Mouse (Mus musculus) lung, postnatal 0 days (tissue): ENCODE measurements at regions not wholly inside any gene's neighbourhood (a gene's known extent, or its start where the extent isn't known, plus 50 kb on each side); places are given as distances from the start of the nearest gene placed in this dataset.

Experiments
- ATAC-seq: fragments of 200-750 bp; cut with Nextera tagmentation; 2 replicates; pipeline ENCODE4 v1.8.0; 2017; ENCODE audit warnings: moderate library complexity
- DNase-seq: peaks from one replicate; pipeline ENCODE4 v3.0.0-alpha.2; 2016; ENCODE audit warnings: low spot score
- H3K27ac ChIP-seq: fragments of 300-500 bp; sonication (generic); 2 replicates; pipeline ENCODE4 v1.5.1; 2014; ENCODE audit warnings: antibody characterized with exemption, mild to moderate bottlenecking, low read length, mixed read lengths
- H3K27me3 ChIP-seq: fragments of 300-500 bp; sonication (generic); replicated peaks from 2 replicates; pipeline ENCODE4 v1.6.1; 2014; ENCODE audit warnings: low read length, mixed read lengths; ENCODE audit not compliant: insufficient read depth
- H3K36me3 ChIP-seq: fragments of 300-500 bp; sonication (generic); 2 replicates; pipeline ENCODE4 v1.6.1; 2014; ENCODE audit warnings: low read length, mixed read lengths; ENCODE audit not compliant: insufficient read depth
- H3K4me1 ChIP-seq: fragments of 300-500 bp; sonication (generic); 2 replicates; pipeline ENCODE4 v1.6.1; 2014; ENCODE audit warnings: antibody characterized with exemption, low read depth, low read length, mixed read lengths; ENCODE audit not compliant: insufficient read depth
- H3K4me2 ChIP-seq: fragments of 300-500 bp; sonication (generic); replicated peaks from 2 replicates; pipeline ENCODE4 v1.6.1; 2014; ENCODE audit warnings: low read depth, mild to moderate bottlenecking, low read length, moderate library complexity, mixed read lengths
- H3K4me3 ChIP-seq: fragments of 300-500 bp; sonication (generic); 2 replicates; pipeline ENCODE4 v1.5.1; 2014; ENCODE audit warnings: low read depth, low read length
- H3K9ac ChIP-seq: fragments of 300-500 bp; sonication (generic); replicated peaks from 2 replicates; pipeline ENCODE4 v1.6.1; 2014; ENCODE audit warnings: low read depth, mild to moderate bottlenecking
- H3K9me3 ChIP-seq: fragments of 300-500 bp; sonication (generic); 2 replicates; pipeline ENCODE4 v1.6.1; 2016; ENCODE audit warnings: low read length, mixed read lengths
- CTCF ChIP-seq: IDR thresholded peaks from 2 replicates; pipeline ENCODE4 v1.5.1; 2016; ENCODE audit warnings: antibody characterized with exemption, mild to moderate bottlenecking
- EP300 ChIP-seq: IDR thresholded peaks from 2 replicates; pipeline ENCODE4 v1.6.1; 2016; ENCODE audit warnings: antibody characterized with exemption, mild to moderate bottlenecking, control low read depth
- WGBS: fragments of 180-500 bp; shearing (Covaris S2); extraction: QIAGEN DNeasy Blood & Tissue Kit; methylation state at CpG from one replicate; pipeline ENCODE4 v1.1.7; 2014; 5-methylcytosine and 5-hydroxymethylcytosine counted together

DNA sequence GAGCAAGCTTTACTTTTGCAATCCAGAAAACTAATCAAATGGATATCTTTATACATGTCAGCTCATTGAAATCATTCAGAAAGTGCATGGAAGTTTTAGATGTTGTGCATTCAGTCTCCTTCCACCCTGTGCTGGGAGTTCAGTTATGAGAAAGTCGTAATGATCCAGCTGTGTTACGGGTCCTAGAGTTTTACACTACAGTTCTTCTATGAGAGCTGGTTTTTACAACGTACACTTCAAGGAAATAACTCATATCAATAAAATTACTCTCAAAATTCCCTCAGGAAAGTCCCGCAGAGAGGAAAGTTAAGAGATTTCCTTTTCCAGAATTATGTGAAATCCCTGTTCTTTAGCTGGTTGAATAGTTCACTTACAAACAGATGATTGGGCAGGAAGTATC lies 418.1 kb upstream of the Slc10a2 start:
- no peaks in the 10 kb centered on the region for H3K36me3 ChIP-seq
- no peak for DNase-seq
- no peaks in the 10 kb centered on the region for H3K27me3 ChIP-seq
- no peak overlapping the region for H3K27ac ChIP-seq
- no peak overlapping the region for H3K4me3 ChIP-seq
- TF ChIP-seq EP300 (no peak), CTCF (no peak)
- no peaks in the 10 kb centered on the region for H3K9me3 ChIP-seq
- no peak for ATAC-seq
- H3K4me1 ChIP-seq, result no peaks in the 10 kb centered on the region
- 78% methylated on average over 4 of the region's 4 CpGs for WGBS
- no peak overlapping the region for H3K9ac ChIP-seq
- no peak overlapping the region for H3K4me2 ChIP-seq

DNA sequence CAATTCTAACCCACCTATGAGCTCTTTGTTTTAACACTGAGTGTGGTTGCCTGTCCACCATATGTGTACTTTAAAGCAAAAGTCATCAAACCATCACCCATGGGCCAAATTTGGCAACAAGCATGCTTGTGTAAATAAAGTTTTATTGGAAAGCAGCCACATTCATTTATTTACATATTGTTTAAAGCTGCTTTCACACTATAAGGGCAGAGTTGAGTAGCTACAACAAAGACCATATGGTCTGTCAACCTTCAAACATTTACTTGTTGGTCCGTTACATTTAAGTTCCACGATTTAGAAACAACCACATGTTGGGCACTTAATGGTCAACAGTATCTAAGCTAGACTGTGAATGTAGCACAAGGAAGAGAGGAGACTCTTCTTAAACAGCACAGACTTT lies 390.7 kb upstream of the Slc10a2 start:
- H3K4me2 ChIP-seq, result no peak overlapping the region
- H3K9ac ChIP-seq, result no peak overlapping the region
- DNase-seq, result peak; percentile 28
- no peaks in the 10 kb centered on the region for H3K9me3 ChIP-seq
- TF ChIP-seq EP300, result no peak
- TF ChIP-seq CTCF, result no peak
- no peaks in the 10 kb centered on the region for H3K4me1 ChIP-seq
- peak; percentile 47 for ATAC-seq
- no peaks in the 10 kb centered on the region for H3K36me3 ChIP-seq
- H3K27me3 ChIP-seq, result no peaks in the 10 kb centered on the region
- H3K27ac ChIP-seq, result no peak overlapping the region
- H3K4me3 ChIP-seq, result no peak overlapping the region
- 45% methylated on average over 2 of the region's 2 CpGs for WGBS

DNA sequence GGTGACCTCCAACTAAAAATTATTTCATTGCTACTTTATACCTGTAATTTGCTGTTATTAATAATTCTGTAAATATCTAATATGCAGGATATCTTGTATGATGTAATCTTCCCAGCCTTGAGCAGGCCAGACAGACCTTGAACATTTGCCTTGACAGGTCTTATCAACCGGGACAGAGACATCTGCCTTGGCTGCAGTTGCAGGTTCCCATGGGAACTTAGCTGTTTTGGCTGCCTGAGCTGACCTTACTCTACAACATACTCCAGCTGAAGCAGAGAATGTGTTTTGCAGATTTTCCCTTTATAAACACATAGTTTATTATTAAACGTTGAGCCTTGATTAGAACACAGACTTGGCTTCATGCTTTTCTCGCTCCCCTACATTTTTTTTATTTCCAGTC lies 385.3 kb upstream of the Slc10a2 start:
- peak; percentile 6 for DNase-seq
- no peaks in the 10 kb centered on the region for H3K27me3 ChIP-seq

DNA sequence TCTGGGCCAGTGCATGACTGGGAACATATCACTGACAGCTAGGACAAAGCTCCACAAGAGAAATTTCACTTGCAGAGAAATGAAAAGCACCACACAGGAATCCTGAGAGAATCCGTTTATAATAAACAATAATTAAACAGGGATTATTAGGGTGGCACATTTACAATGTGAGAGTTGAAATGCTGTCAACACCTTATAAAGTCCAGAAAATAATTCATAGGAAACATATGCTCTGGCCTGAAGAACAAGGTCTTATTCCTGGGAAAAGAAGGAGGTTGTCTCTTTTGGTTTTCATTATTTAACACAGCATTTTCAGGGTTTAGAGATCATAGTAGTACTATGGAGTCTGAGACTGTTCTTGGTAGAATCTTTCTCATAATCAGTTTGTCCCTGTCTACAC lies 377.8 kb upstream of the Slc10a2 start:
- Histone ChIP-seq H3K9ac (no peak overlapping the region), H3K36me3 (no peaks in the 10 kb centered on the region), H3K4me3 (no peak overlapping the region), H3K27ac (no peak overlapping the region), H3K4me2 (no peak overlapping the region), H3K27me3 (no peaks in the 10 kb centered on the region), H3K4me1 (no peaks in the 10 kb centered on the region), H3K9me3 (no peaks in the 10 kb centered on the region)
- TF ChIP-seq CTCF (no peak), EP300 (no peak)
- DNase-seq (no peak), ATAC-seq (no peak)
- WGBS, result 50% methylated on average over 1 of the region's 1 CpGs

More for the DNA sequence above, 385.3 kb upstream of the Slc10a2 start:
- Histone ChIP-seq H3K4me1 (no peaks in the 10 kb centered on the region), H3K4me2 (no peak overlapping the region), H3K27ac (no peak overlapping the region), H3K9me3 (no peaks in the 10 kb centered on the region), H3K9ac (no peak overlapping the region), H3K4me3 (no peak overlapping the region), H3K36me3 (no peaks in the 10 kb centered on the region)
- 42% methylated on average over 3 of the region's 3 CpGs for WGBS
- TF ChIP-seq CTCF (no peak), EP300 (no peak)
- ATAC-seq, result no peak

DNA sequence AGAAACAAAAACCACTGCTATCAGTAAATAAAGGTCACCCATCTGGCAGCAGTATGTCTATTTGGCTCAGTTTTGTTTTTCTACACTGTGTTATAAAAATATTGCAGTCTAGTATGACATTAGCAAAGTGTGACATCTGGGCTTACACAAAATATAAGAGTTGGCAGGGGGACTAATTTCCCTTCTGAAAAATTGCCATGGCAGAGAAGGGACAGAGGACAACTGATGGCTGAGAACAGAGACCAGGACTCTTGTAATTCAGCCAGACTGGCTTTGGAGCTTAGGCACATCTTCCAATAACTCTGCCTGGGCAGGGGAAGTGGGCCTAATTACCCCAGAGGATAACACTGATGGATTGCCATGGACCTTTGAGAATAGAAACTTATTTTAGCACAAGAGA lies 367.8 kb upstream of the Slc10a2 start:
- Histone ChIP-seq H3K36me3 (no peaks in the 10 kb centered on the region), H3K4me1 (no peaks in the 10 kb centered on the region), H3K27me3 (no peaks in the 10 kb centered on the region), H3K4me3 (no peak overlapping the region), H3K27ac (no peak overlapping the region), H3K4me2 (no peak overlapping the region), H3K9ac (no peak overlapping the region), H3K9me3 (no peaks in the 10 kb centered on the region)
- DNase-seq (peak; percentile 21), ATAC-seq (peak; percentile 28; the same call in 1 of the 2 replicates)
- TF ChIP-seq CTCF (no peak), EP300 (no peak)

DNA sequence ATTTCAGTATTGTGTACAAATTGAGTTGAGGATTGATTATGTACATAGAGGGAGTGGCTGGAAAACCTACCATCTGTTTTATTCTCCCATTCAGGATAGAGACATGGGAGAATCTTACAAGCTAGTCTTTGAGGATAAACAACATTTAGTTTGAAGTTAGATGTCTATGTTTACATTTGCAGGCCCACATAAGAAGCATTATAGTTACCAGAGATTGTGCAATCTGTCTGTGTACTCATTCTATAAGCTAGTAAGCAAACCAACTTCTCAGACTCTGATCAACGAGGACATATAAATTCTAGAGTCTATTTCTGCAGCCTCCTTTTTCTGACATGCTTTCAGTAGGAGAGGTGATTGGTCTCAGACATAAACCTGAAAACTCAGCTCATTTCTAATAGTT lies 367.4 kb upstream of the Slc10a2 start:
- Histone ChIP-seq H3K4me3 (no peak overlapping the region), H3K36me3 (no peaks in the 10 kb centered on the region), H3K9ac (no peak overlapping the region), H3K4me1 (no peaks in the 10 kb centered on the region), H3K9me3 (no peaks in the 10 kb centered on the region), H3K4me2 (no peak overlapping the region), H3K27me3 (no peaks in the 10 kb centered on the region), H3K27ac (no peak overlapping the region)
- WGBS, result 34% methylated on average over 1 of the region's 1 CpGs
- DNase-seq, result no peak
- TF ChIP-seq CTCF (no peak), EP300 (no peak)
- ATAC-seq, result no peak

DNA sequence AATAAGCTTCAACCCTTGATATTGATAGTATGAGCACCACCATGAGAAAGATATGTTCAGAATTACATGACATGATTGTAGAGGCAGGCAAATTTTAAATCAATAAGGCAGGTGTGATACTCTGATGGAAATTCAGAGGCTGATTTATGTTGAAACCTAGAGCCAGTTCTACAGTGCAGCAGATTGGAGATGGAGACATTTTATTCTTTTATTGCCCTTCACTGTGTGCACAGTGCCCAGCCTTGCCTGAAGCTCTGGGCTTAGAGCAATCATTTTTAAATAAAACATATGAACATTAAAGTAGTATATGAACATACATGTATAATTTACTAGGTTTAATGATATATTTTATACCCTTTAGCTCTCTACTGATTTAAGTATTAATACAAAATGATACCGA lies 352.5 kb upstream of the Slc10a2 start:
- DNase-seq (no peak), ATAC-seq (no peak)
- Histone ChIP-seq H3K4me1 (no peaks in the 10 kb centered on the region), H3K4me2 (no peak overlapping the region), H3K9me3 (no peaks in the 10 kb centered on the region), H3K27ac (no peak overlapping the region), H3K36me3 (no peaks in the 10 kb centered on the region), H3K4me3 (no peak overlapping the region), H3K27me3 (no peaks in the 10 kb centered on the region), H3K9ac (no peak overlapping the region)
- no peak for TF ChIP-seq CTCF
- no peak for TF ChIP-seq EP300
- WGBS, result 82% methylated on average over 1 of the region's 1 CpGs
